Mouse (Mus musculus): ENCODE measurements around the gene Egr2. TPM values are rescaled to one million over a fixed set of nuclear protein-coding genes. Genes with fewer than 3 reads are reported as not detected.

Egr2 gene
- total RNA-seq, 2 experiments from 2014 or later = 6.4 to 7.0 TPM

Other genes with a start within 250 kb of the Egr2 start
- gene Ado, start 13.5 kb downstream of the Egr2 start, total RNA-seq (2021) = 10 to 100 TPM; 35.4 to 35.7 TPM

Measured in layer of hippocampus, adult 18-20 months (tissue).